Mouse (Mus musculus) cerebellum, adult (tissue): ENCODE results near the gene Rps15.

Experiments
- ATAC-seq: cut with Nextera tagmentation; 2 replicates; pipeline ENCODE4 v1.9.2; 2017; ENCODE audit warnings: mild to moderate bottlenecking, moderate library complexity, mixed read lengths; ENCODE audit not compliant: insufficient number of reproducible peaks, low FRiP score, low TSS enrichment

Rps15 gene

GRCm38 (mm10) chr10:80304862-80305261 lies 12.6 kb downstream of the Rps15 start:
- ATAC-seq, result no peak

DNA sequence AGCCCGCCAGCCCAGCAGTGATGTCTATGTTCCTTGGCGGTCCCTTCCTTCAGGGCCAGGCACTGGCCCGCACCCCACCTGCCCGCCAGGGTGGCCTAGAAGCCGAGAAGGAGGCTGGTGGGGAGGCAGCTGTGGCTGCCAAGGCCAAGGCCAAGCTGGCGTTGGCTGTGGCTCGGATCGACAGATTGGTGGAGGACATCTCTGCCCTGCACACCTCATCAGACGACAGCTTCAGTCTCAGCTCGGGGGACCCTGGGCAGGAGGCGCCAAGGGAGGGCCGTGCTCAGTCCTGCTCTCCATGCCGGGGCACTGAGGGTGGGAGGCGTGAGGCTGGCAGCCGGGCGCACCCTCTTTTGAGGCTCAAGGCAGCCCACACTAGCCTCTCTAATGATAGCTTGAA lies 19.3 kb downstream of the Rps15 start:
- ATAC-seq, result no peak

GRCm38 (mm10) chr10:80312586-80313504 lies 20.6 kb downstream of the Rps15 start:
- no peak for ATAC-seq

DNA sequence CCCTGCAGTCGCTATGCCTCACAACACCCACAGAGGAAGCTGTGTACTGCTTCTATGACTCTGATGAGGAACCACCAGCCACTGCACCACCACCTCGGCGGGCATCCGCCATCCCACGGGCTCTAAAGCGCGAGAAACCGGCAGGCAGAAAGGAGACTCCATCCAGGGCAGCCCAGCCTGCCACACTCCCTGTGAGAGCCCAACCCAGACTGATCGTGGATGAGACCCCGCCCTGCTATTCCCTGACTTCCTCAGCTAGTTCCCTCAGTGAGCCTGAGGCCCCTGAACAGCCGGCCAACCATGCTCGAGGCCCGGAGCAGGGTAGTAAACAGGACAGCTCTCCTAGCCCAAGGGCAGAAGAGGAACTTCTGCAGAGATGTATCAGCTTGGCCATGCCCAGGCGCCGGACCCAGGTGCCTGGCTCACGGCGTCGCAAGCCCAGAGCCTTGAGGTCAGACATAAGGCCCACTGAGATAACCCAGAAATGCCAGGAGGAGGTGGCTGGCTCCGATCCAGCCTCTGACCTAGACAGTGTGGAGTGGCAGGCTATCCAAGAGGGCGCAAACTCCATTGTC lies 21.5 kb downstream of the Rps15 start:
- no peak; the same call in 1 of the 2 replicates for ATAC-seq

GRCm38 (mm10) chr10:80314494-80315001 lies 22.3 kb downstream of the Rps15 start:
- ATAC-seq, result no peak

- no peak for ATAC-seq
These were observed 23.1 kb downstream of the Rps15 start for GRCm38 (mm10) chr10:80315315-80315714.

- no peak for ATAC-seq
These were observed 24.1 kb downstream of the Rps15 start for GRCm38 (mm10) chr10:80316359-80316781.

- ATAC-seq, result no peak
These were observed 24.8 kb downstream of the Rps15 start for GRCm38 (mm10) chr10:80317011-80317410.

DNA sequence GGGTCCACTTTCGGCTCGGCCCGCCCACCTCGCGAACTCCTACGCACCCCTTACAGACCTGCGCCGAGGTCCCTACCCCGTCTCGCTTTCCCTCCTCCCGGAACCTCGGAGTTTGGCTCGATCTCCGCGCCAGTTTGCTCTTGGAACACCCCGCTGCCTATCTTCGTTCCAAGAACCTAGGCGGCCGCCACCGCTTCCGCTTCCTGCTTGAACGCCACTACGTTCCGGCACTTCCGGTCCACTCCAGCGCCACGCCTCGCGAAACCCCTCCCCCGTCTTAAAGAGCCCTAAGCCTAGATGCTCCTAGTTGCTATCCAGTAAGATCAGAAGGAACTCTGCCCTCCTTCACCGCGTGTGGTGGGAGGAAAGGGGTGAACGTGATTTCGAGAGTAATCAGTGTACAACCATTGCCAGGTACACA lies 28.1 kb downstream of the Rps15 start, which contains the start of gene 2310011J03Rik:
Gene 2310011J03Rik (minus strand): TSS at position 198 of the 421 bp plus-strand sequence.
- ATAC-seq, result peak; percentile 46; the same call in 1 of the 2 replicates

DNA sequence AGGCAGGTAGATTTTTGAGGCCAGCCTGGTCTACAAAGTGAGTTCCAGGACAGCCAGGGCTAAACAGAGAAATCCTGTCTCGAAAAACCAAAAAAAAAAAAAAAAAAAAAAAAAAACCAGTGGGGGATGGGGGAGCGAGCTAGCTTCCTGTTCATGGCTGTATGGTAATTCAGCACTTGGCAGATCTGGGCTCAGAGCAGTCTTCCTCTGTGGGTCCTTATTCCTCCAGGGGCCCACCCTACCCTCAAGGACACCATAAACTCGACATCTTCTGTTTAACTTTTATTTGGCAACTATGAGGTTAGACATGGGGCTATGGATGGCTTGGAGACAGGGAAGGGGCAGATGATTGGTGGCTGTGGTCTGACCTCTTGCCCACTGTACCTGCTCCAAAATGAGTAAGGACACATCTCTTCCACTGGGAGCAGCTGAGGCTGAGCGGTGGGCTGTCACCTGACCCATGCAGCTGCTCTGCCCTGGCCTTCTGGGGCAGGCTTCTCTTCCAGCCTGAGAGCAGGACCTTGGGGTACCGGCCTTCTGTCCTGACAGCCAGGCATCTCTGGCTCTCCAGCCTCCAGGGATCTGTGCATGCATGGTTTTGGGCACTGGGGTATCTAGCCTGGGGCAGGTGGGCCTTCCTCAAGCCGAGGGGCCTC lies 28.9 kb downstream of the Rps15 start:
- no peak for ATAC-seq

DNA sequence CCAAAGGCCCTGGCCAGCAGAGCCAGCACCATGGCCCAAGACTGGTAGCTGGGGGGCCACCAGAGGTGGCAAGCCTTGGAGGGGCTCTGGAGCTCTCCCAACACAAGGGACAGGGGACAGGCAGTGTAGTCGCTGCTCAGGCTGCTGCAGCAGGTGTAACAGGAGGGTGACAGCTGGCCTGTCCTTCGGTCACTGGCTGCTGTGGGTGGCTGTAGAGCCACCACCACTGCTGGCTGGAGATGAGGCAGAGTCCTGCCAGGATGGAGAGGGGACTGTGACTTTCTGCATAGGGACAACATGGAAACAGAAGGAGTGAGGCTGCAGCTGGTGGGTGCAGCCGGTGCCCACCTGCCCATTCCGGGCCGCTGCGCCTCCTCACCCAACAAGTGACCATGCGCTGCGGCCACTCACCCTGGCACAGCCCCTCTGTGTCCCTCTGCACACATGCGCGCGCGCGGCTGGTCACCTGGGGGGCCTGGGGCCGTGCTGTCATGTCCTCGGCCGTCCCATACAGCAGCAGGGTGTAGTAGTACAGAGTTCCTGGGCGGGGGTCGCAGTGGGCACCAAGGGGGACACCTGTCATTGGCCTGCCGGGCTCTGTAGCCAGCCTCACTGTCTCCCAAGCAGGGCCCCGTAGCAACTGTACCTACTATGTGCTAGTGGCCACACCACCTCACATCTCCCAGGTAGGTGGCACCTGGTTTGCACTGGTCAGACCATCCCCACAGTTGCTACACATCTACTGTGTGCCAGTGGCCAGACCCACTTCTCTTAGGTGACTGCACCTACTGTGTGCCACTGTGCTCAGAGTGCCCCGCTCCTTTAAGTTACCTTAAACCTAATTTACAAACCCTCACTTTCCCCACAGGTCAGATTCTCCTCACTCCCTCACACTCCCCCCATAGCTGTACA lies 29.7 kb downstream of the Rps15 start:
- no peak for ATAC-seq

DNA sequence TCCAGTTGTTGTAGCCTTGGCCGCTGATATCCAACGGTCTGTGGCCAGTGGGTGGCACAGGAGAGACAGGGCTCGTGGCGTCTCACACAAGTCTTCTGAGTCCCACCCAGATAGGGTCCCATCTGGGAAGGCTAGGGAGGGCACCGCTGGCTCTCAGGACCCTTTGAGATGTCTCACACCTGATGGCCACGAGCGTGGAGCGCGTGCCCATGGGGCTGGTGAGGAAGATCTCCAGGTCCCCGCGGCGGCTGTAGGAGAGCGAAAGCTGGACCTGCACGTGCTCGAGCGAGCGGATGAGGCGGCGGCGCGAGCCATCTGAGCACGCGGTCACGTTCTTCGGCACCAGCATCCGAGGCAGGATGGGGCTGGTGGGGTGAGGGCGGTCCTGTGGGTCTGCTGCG lies 30.6 kb downstream of the Rps15 start:
- no peak for ATAC-seq

- ATAC-seq, result peak; percentile 31; the same call in 1 of the 2 replicates
These were observed 31.2 kb downstream of the Rps15 start for GRCm38 (mm10) chr10:80323261-80324119.

- ATAC-seq, result no peak
These were observed 32.1 kb downstream of the Rps15 start for GRCm38 (mm10) chr10:80324120-80325037.

DNA sequence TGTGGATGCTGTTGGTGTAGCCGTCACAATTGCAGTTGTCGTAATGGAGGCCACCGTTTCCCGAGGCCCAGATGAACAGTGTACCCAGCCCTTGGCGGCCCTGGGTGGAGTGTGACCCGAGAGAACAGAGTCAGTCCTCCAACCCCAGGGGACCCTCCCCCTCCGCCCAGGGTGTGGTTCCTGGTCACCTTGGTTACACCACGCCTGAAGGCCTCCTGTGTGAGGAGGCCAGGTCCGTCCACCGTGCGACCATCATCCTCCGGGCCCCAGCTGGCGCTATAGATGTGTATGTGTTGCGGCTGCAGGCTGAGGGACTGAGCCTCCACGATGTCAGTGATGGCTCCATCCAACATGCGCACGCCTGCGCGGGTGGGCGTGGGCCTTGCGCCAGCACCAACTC lies 32.8 kb downstream of the Rps15 start:
- ATAC-seq, result no peak

GRCm38 (mm10) chr10:80329273-80330081 lies 37.2 kb downstream of the Rps15 start, which contains the start of the genes Pcsk4 and Reep6:
Gene Pcsk4, minus strand, starts transcription at chr10:80329498.
Gene Reep6, plus strand, starts transcription at chr10:80329953.
- ATAC-seq, result peak; percentile 75

- no peak for ATAC-seq
These were observed 37.8 kb downstream of the Rps15 start for GRCm38 (mm10) chr10:80330084-80330483.
